27 mouse cellular contexts compared by ENCODE assay signal in the genomic region with DNA sequence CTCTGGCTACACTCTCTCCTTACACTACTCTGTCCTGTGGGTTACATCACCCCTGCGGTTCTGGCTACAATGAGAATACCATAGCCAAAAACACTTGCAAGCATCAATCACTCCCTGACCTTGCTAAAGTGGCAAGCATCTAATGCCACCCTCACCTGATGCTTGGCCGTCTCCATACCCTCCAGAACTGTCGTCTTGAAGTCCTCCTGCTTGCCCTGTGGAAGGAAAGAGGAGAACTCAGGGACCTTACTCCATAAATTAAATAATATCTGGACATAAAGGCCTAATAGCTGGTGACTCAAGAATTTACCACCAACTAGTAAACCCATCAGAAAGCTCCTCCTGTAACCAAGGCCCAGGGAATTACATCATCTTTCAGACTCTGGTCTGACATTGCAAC. TPM values are rescaled to one million over a fixed set of nuclear protein-coding genes. Genes with fewer than 3 reads are reported as not detected.
DNase-seq lines count a peak whose midpoint lies in the region; TF ChIP-seq lines count a peak whose summit lies in the region.
"Had no signal": no experiment of that assay in that cellular context is flagged by ENCODE, and none has a peak within 500 bp of the region (broad histone marks: within the 10 kb centered on the region; RNA-seq: fewer than 3 reads in every experiment).

No protein-coding gene starts in this region.

- H3K36me3 ChIP-seq in myocyte (ENCODE audit: control insufficient read depth, insufficient read depth) = peaks cover 11% of the 10 kb centered on the region

- H3K4me3 ChIP-seq in myocyte = no peak overlapping the region
- H3K4me3 ChIP-seq: embryonic facial prominence, embryonic 10.5 days; embryonic facial prominence, embryonic 12.5 days; forebrain, embryonic 13.5 days; forebrain, embryonic 15.5 days had no signal

- H3ac ChIP-seq in myocyte (ENCODE audit: control insufficient read depth, insufficient read length) = no peak overlapping the region

- TF ChIP-seq POLR2A in myocyte (IDR thresholded peaks at IDR 0.05; ENCODE audit: insufficient read length, low read depth) = no peak

- H3K4me2 ChIP-seq in myocyte (ENCODE audit: low read depth) = peak overlapping the region; percentile 43
- H3K4me2 ChIP-seq: embryonic facial prominence, embryonic 12.5 days; forebrain, embryonic 13.5 days; forebrain, embryonic 15.5 days had no signal

- peak; percentile 63 for DNase-seq in adrenal gland, adult 2 months
- DNase-seq in adrenal gland, postnatal 4 days (ENCODE audit: low spot score in 2 of 2) = no peak
- DNase-seq in heart, adult 11 months = peak; percentile 82
- DNase-seq in heart, adult 9 months (ENCODE audit: low spot score in 2 of 2) = no peak
- peak; percentile 29 for DNase-seq in 3T3-L1 (ENCODE audit: low read depth, low spot score)
- no peak for DNase-seq in layer of hippocampus, adult 9-11 months
- DNase-seq: adrenal gland, postnatal 10 days; B cell, adult 2 months; cerebellum, adult 11-12 months; cerebellum, adult 2 months; cerebellum, adult 9-10 months; cerebellum, postnatal 10 days; cerebellum, postnatal 25 days; forebrain, postnatal 0 days had no signal

- H3K79me2 ChIP-seq in myocyte (ENCODE audit: control insufficient read depth, insufficient read depth) = peaks cover 100% of the 10 kb centered on the region

- H3K27me3 ChIP-seq in myocyte (ENCODE audit: control insufficient read depth, insufficient read depth, insufficient read length) = no peaks in the 10 kb centered on the region
- H3K27me3 ChIP-seq: CH12.LX; embryonic facial prominence, embryonic 12.5 days; forebrain, embryonic 13.5 days; forebrain, embryonic 15.5 days; Patski had no signal

TF ChIP-seq in myocyte, 11 proteins besides CTCF, POLR2A, EP300 and RAD21:
- peak; percentile 72 for TF ChIP-seq CEBPB (IDR thresholded peaks at IDR 0.05; ENCODE audit: insufficient read depth, poor library complexity, severe bottlenecking)
- no peak for TF ChIP-seq MYOG (IDR thresholded peaks at IDR 0.05; ENCODE audit: control insufficient read depth in 1 of 3, insufficient read depth in 1 of 3, insufficient read length in 2 of 3, low read depth in 2 of 3)
- peak in 2 of 3 experiments; percentile 23 to 35 for TF ChIP-seq MYOD1 (IDR thresholded peaks at IDR 0.05; ENCODE audit: control insufficient read depth in 1 of 3, insufficient read length in 2 of 3, low read depth in 2 of 3)
- TF ChIP-seq TCF3 (IDR thresholded peaks at IDR 0.05; ENCODE audit: insufficient read length, low read depth) = no peak
- no peak for TF ChIP-seq POLR2AphosphoS2 (IDR thresholded peaks at IDR 0.05; ENCODE audit: insufficient read length, low read depth)
- no peak for TF ChIP-seq TCF12 (IDR thresholded peaks at IDR 0.05; ENCODE audit: insufficient read depth, poor library complexity, severe bottlenecking)
- peak; percentile 4 for TF ChIP-seq MAX (IDR thresholded peaks at IDR 0.05; ENCODE audit: low read depth)
- no peak for TF ChIP-seq USF1 (IDR thresholded peaks at IDR 0.05; ENCODE audit: low read depth)

RNA-seq across cellular contexts. Expression of a gene that starts 20.6 kb away (rescaled TPM):
- total RNA-seq in adrenal gland, adult 2 months (2021) = 10 to 100 TPM; 37.5 to 42.5 TPM
- 12.0 and 12.4 TPM in 2 replicates for polyA plus RNA-seq in adrenal gland, adult 2 months (2012; rRNA removed)
- total RNA-seq in adrenal gland, postnatal 4 days (2021) = 10 to 100 TPM; 71.2 to 72.4 TPM
- 52.8 TPM for polyA plus RNA-seq in myocyte (2012; fragmentation: generic; extraction: Trizol)

RNA-seq across cellular contexts. Expression of a gene that starts 28.4 kb away (rescaled TPM):
- not detected for total RNA-seq in adrenal gland, adult 2 months (2021)
- not detected in 2 replicates for polyA plus RNA-seq in adrenal gland, adult 2 months (2012; rRNA removed)
- total RNA-seq in adrenal gland, postnatal 4 days (2021) = not detected
- polyA plus RNA-seq in myocyte (2012; fragmentation: generic; extraction: Trizol) = not detected
- total RNA-seq: adrenal gland, postnatal 10 days; CH12.LX; forebrain, postnatal 0 days; G1E had no signal
- polyA plus RNA-seq: activated CD4-positive, CD25-positive, alpha-beta regulatory T cell, adult 4 months; CD4-positive, CD25-positive, alpha-beta regulatory T cell, adult 4 months; cerebellum, adult 2 months; cortical plate, adult 2 months; embryonic facial prominence, embryonic 10.5 days; embryonic facial prominence, embryonic 12.5 days; embryonic facial prominence, embryonic 14.5 days; forebrain, embryonic 11.5 days; forebrain, embryonic 13.5 days; forebrain, embryonic 15.5 days; forebrain, postnatal 0 days; G1E; Patski had no signal

RNA-seq across cellular contexts. Expression of a gene that starts 40.5 kb away (rescaled TPM):
- not detected for total RNA-seq in adrenal gland, adult 2 months (2021)
- 0.06 TPM in 1 of 2 replicates, not detected in the other for polyA plus RNA-seq in adrenal gland, adult 2 months (2012; rRNA removed)
- total RNA-seq in adrenal gland, postnatal 4 days (2021) = not detected
- polyA plus RNA-seq in myocyte (2012; fragmentation: generic; extraction: Trizol) = not detected
- total RNA-seq: adrenal gland, postnatal 10 days; CH12.LX; G1E had no signal
- polyA plus RNA-seq: activated CD4-positive, CD25-positive, alpha-beta regulatory T cell, adult 4 months; embryonic facial prominence, embryonic 10.5 days; embryonic facial prominence, embryonic 12.5 days; embryonic facial prominence, embryonic 14.5 days; forebrain, embryonic 11.5 days; forebrain, embryonic 13.5 days; Patski had no signal

Comparison
In these comparisons a context has a peak if more than half of its experiments do, and no peak if none do; other contexts are left out.
1. DNase-seq: peak in adrenal gland, adult 2 months (single experiment), heart, adult 11 months (single experiment) and 3T3-L1 (single experiment); none in adrenal gland, postnatal 4 days (0 of 2), heart, adult 9 months (0 of 2) and layer of hippocampus, adult 9-11 months (single experiment).